Mouse (Mus musculus): ENCODE measurements around the gene Nfatc2. TPM values are rescaled to one million over a fixed set of nuclear protein-coding genes. Genes with fewer than 3 reads are reported as not detected.

Gene Nfatc2
- polyA plus RNA-seq, 1 experiment = 0.91 TPM

GRCm38 (mm10) chr2:168444126-168444525 lies 157.3 kb downstream of the Nfatc2 start:
- Histone ChIP-seq H3K4me3 (ENCODE audit: insufficient read depth, low read depth, low read length) (no peak overlapping the region), H3K27ac (replicated peaks; ENCODE audit: low read depth, low read length) (no peak overlapping the region)

DNA sequence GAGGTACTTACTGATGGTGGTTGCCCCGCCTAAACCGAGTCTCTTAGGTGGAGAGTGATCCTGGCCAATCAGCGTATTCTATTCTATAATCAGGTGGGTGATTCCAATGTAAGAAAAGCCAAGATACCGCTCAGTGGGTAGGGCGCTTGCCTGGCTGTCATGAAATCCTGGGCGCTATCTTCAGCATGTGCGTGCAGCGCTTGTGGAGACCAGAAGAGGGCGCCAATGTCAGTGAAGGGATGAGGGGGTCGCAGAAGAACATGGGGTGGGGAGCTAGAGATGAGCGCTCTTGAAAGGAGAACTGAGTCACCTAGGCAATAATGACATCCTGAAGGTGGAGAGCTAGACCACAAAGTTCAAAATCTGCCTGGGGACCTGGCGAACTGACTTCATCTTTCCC lies 160.0 kb downstream of the Nfatc2 start:
- Histone ChIP-seq H3K4me3 (ENCODE audit: insufficient read depth, low read depth, low read length) (no peak overlapping the region), H3K27ac (replicated peaks; ENCODE audit: low read depth, low read length) (no peak overlapping the region), H3K4me1 (ENCODE audit: control insufficient read depth, insufficient read depth, insufficient read length, low read length) (no peaks in the 10 kb centered on the region)

More at GRCm38 (mm10) chr2:168444126-168444525, 157.3 kb downstream of the Nfatc2 start:
- H3K4me1 ChIP-seq (ENCODE audit: control insufficient read depth, insufficient read depth, insufficient read length, low read length) = no peaks in the 10 kb centered on the region

GRCm38 (mm10) chr2:168440918-168441328 lies 160.5 kb downstream of the Nfatc2 start:
- Histone ChIP-seq H3K27ac (replicated peaks; ENCODE audit: low read depth, low read length) (no peak overlapping the region), H3K4me1 (ENCODE audit: control insufficient read depth, insufficient read depth, insufficient read length, low read length) (no peaks in the 10 kb centered on the region), H3K4me3 (ENCODE audit: insufficient read depth, low read depth, low read length) (no peak overlapping the region)

DNA sequence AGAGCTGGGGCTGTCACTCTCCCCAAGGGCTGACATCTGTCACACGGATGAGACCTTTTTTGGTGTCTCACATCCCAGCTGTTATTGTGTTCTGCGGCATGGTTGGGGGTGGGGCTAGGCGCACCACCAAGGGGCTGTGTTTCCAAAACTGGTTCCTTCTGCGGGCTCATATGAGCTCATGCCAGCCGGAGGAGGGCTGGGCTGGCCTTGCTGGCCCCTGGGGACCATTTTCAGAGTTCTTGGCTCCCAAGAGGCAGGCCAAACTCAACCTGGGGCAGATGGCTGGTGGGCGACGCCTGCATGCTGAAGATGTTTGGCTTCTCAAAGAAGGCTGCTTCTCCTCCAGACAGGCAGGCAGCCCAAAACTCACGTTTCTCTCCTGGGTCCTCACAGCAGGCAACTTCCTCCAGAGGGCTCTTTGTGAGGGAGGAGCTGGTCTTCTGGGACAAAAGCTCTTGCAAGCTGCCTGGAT lies 162.4 kb downstream of the Nfatc2 start:
- H3K4me1 ChIP-seq (ENCODE audit: control insufficient read depth, insufficient read depth, insufficient read length, low read length) = no peaks in the 10 kb centered on the region
- no peak overlapping the region for H3K4me3 ChIP-seq (ENCODE audit: insufficient read depth, low read depth, low read length)
- H3K27ac ChIP-seq (replicated peaks; ENCODE audit: low read depth, low read length) = no peak overlapping the region

- Histone ChIP-seq H3K4me3 (ENCODE audit: insufficient read depth, low read depth, low read length) (no peak overlapping the region), H3K4me1 (ENCODE audit: control insufficient read depth, insufficient read depth, insufficient read length, low read length) (no peaks in the 10 kb centered on the region), H3K27ac (replicated peaks; ENCODE audit: low read depth, low read length) (no peak overlapping the region)
These were observed 167.3 kb downstream of the Nfatc2 start for GRCm38 (mm10) chr2:168434187-168434586.

DNA sequence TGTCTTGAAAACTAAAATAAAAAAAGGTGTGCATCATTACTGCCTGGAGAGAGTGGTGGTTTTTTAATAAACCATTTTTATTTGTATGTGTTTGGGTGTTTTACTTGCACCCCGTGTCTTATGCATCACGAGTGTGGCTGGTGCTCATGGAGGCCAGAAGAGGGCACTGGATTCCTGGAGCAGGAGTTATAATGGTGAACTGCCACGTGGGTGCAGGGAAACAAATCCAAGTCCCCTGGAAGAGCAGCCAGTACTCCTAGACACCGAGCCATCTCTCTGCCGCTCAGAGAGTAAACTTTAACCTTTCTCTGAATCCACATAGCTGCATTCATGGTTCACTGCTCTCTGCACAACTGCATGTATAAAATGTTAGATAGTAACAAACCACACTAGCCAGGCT lies 168.1 kb downstream of the Nfatc2 start:
- no peak overlapping the region for H3K4me3 ChIP-seq (ENCODE audit: insufficient read depth, low read depth, low read length)
- H3K4me1 ChIP-seq (ENCODE audit: control insufficient read depth, insufficient read depth, insufficient read length, low read length) = no peaks in the 10 kb centered on the region

DNA sequence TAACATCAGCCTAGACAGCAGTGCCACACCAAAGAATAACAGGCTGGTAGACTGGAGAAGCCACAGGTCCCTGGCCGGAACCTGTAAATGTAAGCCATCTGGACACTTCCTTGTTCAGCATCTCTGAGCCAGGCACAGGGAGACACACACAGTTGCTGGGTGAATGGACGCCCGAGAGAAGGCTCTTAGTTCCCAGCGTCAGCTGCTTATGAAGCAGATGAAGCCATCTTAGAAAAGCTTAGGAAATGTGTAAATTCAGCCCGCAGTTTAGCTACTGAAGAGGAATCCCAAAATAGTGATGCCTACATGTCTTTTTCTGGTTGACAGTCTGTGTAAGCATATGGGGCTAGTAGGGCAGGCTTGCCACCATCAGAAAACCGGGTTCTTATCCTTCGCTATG lies 169.1 kb downstream of the Nfatc2 start:
- Histone ChIP-seq H3K27ac (replicated peaks; ENCODE audit: low read depth, low read length) (no peak overlapping the region), H3K4me3 (ENCODE audit: insufficient read depth, low read depth, low read length) (no peak overlapping the region), H3K4me1 (ENCODE audit: control insufficient read depth, insufficient read depth, insufficient read length, low read length) (no peaks in the 10 kb centered on the region)

More for the DNA sequence above, 168.1 kb downstream of the Nfatc2 start:
- no peak overlapping the region for H3K27ac ChIP-seq (replicated peaks; ENCODE audit: low read depth, low read length)

GRCm38 (mm10) chr2:168429598-168429997 lies 171.9 kb downstream of the Nfatc2 start:
- no peak overlapping the region for H3K27ac ChIP-seq (replicated peaks; ENCODE audit: low read depth, low read length)
- H3K4me3 ChIP-seq (ENCODE audit: insufficient read depth, low read depth, low read length) = no peak overlapping the region
- no peaks in the 10 kb centered on the region for H3K4me1 ChIP-seq (ENCODE audit: control insufficient read depth, insufficient read depth, insufficient read length, low read length)

- H3K4me3 ChIP-seq (ENCODE audit: insufficient read depth, low read depth, low read length) = no peak overlapping the region
- no peaks in the 10 kb centered on the region for H3K4me1 ChIP-seq (ENCODE audit: control insufficient read depth, insufficient read depth, insufficient read length, low read length)
- H3K27ac ChIP-seq (replicated peaks; ENCODE audit: low read depth, low read length) = no peak overlapping the region
These were observed 173.0 kb downstream of the Nfatc2 start for GRCm38 (mm10) chr2:168428375-168428901.

Other genes with a start within 250 kb of the Nfatc2 start
- 49.7 and 51.4 TPM in 2 replicates for gene Atp9a, start 140.8 kb upstream of the Nfatc2 start, polyA plus RNA-seq (2012; ENCODE audit: insufficient read depth, insufficient read length, missing spikeins)
- not detected in 2 replicates for gene Sall4, start 166.3 kb upstream of the Nfatc2 start, polyA plus RNA-seq (2012; ENCODE audit: insufficient read depth, insufficient read length, missing spikeins)

All from brown adipose tissue, adult 24 weeks (tissue).